Mouse (Mus musculus) CH12.LX (cell line): ENCODE measurements around the gene Cd200r3.

Experiments
- E2F4 ChIP-seq: IDR thresholded peaks from 2 replicates; pipeline ENCODE4 v1.6.1; 2011; ENCODE audit warnings: low read depth, low read length, improper control_type of control experiment; ENCODE audit not compliant: insufficient replicate concordance
- GABPA ChIP-seq: IDR thresholded peaks from 2 replicates; pipeline ENCODE4 v1.6.1; 2012; ENCODE audit warnings: low read depth, low read length, improper control_type of control experiment, inconsistent platforms; ENCODE audit not compliant: insufficient replicate concordance
- POLR2A ChIP-seq: IDR thresholded peaks from 2 replicates; pipeline ENCODE4 v1.6.1; 2011; ENCODE audit warnings: low read depth, mild to moderate bottlenecking, improper control_type of control experiment, low read length
- TCF12 ChIP-seq: IDR thresholded peaks from 2 replicates; pipeline ENCODE4 v1.6.1; 2014; ENCODE audit warnings: low read depth, mild to moderate bottlenecking, inconsistent platforms, low read length, improper control_type of control experiment
- USF2 ChIP-seq: conservative IDR thresholded peaks from 2 replicates; pipeline ENCODE4 v1.6.1; 2011; ENCODE audit warnings: low read depth, low read length, improper control_type of control experiment

GRCm38 (mm10) chr16:44995111-44995510 lies 51.6 kb downstream of the Cd200r3 start:
- TF ChIP-seq TCF12 = no peak
- TF ChIP-seq E2F4 = no peak
- TF ChIP-seq USF2 = no peak
- no peak for TF ChIP-seq GABPA
- no peak for TF ChIP-seq POLR2A
